Mouse (Mus musculus): ENCODE measurements around the gene Lgr4. TPM values are rescaled to one million over a fixed set of nuclear protein-coding genes. Genes with fewer than 3 reads are reported as not detected.

Gene Lgr4
- total and polyA plus RNA-seq, 3 experiments: 4.3 to 4.5 TPM; not detected in 1

DNA sequence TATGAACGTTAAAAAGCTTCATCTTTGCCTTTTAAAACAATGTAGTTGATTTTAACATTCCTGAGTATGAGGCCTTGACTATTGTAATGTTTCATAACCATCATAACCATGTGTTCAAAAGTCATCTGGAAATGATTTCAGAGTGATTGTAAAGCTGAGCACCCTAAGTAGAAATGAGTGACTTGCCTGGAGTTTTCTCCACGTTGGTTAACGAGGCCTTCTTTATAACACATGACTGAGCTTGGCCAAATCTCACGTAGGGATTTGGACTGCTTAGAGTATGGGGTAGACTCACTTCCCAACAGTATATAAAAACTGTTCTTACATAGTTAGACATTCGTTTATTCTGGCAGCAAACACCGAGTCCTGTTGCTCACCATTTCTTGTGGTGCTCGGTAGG, 55.5 kb downstream of the Lgr4 start:
- DNase-seq (ENCODE audit: low read depth, low spot score): no peak
- Histone ChIP-seq H3K27ac (ENCODE audit: control insufficient read depth, low read depth, low read length) (no peak overlapping the region), H3K9me3 (replicated peaks; ENCODE audit: insufficient read depth, low read length) (no peaks in the 10 kb centered on the region), H3K79me2 (ENCODE audit: control insufficient read depth, insufficient read depth, low read length, poor library complexity) (no peaks in the 10 kb centered on the region), H3K9ac (ENCODE audit: control insufficient read depth, low read depth, low read length, poor library complexity, severe bottlenecking) (no peak overlapping the region), H3K36me3 (ENCODE audit: control insufficient read depth in 1 of 2, insufficient read depth in 2 of 2, low read length in 2 of 2) (no peaks in the 10 kb centered on the region), H3K27me3 (ENCODE audit: control insufficient read depth in 1 of 2, insufficient read depth in 2 of 2, low read length in 2 of 2) (no peaks in the 10 kb centered on the region), H3K4me1 (ENCODE audit: control insufficient read depth in 1 of 2, insufficient read depth in 2 of 2, low read length in 2 of 2) (no peaks in the 10 kb centered on the region), H3K4me3 (ENCODE audit: control insufficient read depth in 1 of 2, insufficient read depth in 1 of 2, low read depth in 2 of 2, low read length in 2 of 2) (no peak overlapping the region)
- TF ChIP-seq GABPA (IDR thresholded peaks at IDR 0.05; ENCODE audit: low read depth, low read length) (no peak), KAT2A (conservative IDR thresholded peaks at IDR 0.05; ENCODE audit: low read depth, low read length) (no peak), POLR2AphosphoS5 (IDR thresholded peaks at IDR 0.05; ENCODE audit: borderline replicate concordance, low read depth, low read length) (no peak), CTCF (IDR thresholded peaks at IDR 0.05 in 2 of 3, conservative IDR thresholded peaks at IDR 0.05 in 1 of 3; ENCODE audit: control insufficient read depth in 1 of 3, insufficient read depth in 1 of 3, low read depth in 2 of 3, low read length in 3 of 3, poor library complexity in 1 of 3, severe bottlenecking in 1 of 3) (no peak), USF1 (IDR thresholded peaks at IDR 0.05; ENCODE audit: low read depth, low read length) (no peak), CHD1 (IDR thresholded peaks at IDR 0.05; ENCODE audit: low read depth, low read length) (no peak), ETS1 (IDR thresholded peaks at IDR 0.05; ENCODE audit: low read depth, low read length) (no peak), NRF1 (IDR thresholded peaks at IDR 0.05; ENCODE audit: insufficient read depth, low read depth, low read length, poor library complexity, severe bottlenecking) (no peak)

DNA sequence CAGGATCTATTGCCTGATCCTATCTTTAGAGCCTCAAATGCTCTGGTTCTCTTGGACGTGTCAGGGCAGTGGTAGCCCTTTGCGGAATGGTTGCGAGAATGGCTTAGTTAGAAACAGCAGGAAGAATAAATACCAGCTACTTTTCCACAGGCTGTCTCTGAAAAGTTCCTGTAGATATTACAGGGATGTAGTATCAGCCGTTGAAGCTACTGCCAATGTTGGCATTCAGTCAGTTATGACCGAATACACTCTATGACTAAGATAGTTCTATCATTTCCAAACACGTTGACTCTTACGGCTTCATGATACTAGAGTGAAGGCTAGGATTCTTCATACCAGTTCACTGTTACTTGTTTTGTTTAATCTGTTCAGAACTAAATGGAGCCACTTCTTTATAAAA, 57.4 kb downstream of the Lgr4 start:
- no peaks in the 10 kb centered on the region for H3K79me2 ChIP-seq (ENCODE audit: control insufficient read depth, insufficient read depth, low read length, poor library complexity)
- no peak overlapping the region for H3K9ac ChIP-seq (ENCODE audit: control insufficient read depth, low read depth, low read length, poor library complexity, severe bottlenecking)
- no peaks in the 10 kb centered on the region for H3K9me3 ChIP-seq (replicated peaks; ENCODE audit: insufficient read depth, low read length)
- DNase-seq (ENCODE audit: low read depth, low spot score): no peak
- peaks cover 3% of the 10 kb centered on the region in 2 experiments; a peak in 2 of 4 replicates for H3K4me1 ChIP-seq (ENCODE audit: control insufficient read depth in 1 of 2, insufficient read depth in 2 of 2, low read length in 2 of 2)
- TF ChIP-seq ZNF384 (IDR thresholded peaks at IDR 0.05; ENCODE audit: low read depth, low read length) (no peak), USF1 (IDR thresholded peaks at IDR 0.05; ENCODE audit: low read depth, low read length) (no peak), TBP (IDR thresholded peaks at IDR 0.05; ENCODE audit: low read depth, low read length) (no peak), SIN3A (IDR thresholded peaks at IDR 0.05; ENCODE audit: low read length) (no peak), POLR2AphosphoS5 (IDR thresholded peaks at IDR 0.05; ENCODE audit: borderline replicate concordance, low read depth, low read length) (no peak), MAFK (IDR thresholded peaks at IDR 0.05; ENCODE audit: borderline replicate concordance, low read depth, low read length) (no peak)
- peaks cover 0 to 6% of the 10 kb centered on the region in 2 experiments; a peak in 2 of 4 replicates for H3K36me3 ChIP-seq (ENCODE audit: control insufficient read depth in 1 of 2, insufficient read depth in 2 of 2, low read length in 2 of 2)
- H3K27ac ChIP-seq (ENCODE audit: control insufficient read depth, low read depth, low read length): no peak overlapping the region
- no peak overlapping the region for H3K4me3 ChIP-seq (ENCODE audit: control insufficient read depth in 1 of 2, insufficient read depth in 1 of 2, low read depth in 2 of 2, low read length in 2 of 2)
- no peaks in the 10 kb centered on the region for H3K27me3 ChIP-seq (ENCODE audit: control insufficient read depth in 1 of 2, insufficient read depth in 2 of 2, low read length in 2 of 2)

- no peak for TF ChIP-seq POLR2AphosphoS2 (IDR thresholded peaks at IDR 0.05; ENCODE audit: low read length)
- TF ChIP-seq MAX (IDR thresholded peaks at IDR 0.05; ENCODE audit: low read length): no peak
- TF ChIP-seq ZMIZ1 (IDR thresholded peaks at IDR 0.05; ENCODE audit: low read depth, low read length): no peak
- no peak for TF ChIP-seq CHD1 (IDR thresholded peaks at IDR 0.05; ENCODE audit: low read depth, low read length)
- TF ChIP-seq MYB (IDR thresholded peaks at IDR 0.05; ENCODE audit: low read depth, low read length): no peak
- no peak for TF ChIP-seq TBP (IDR thresholded peaks at IDR 0.05; ENCODE audit: low read depth, low read length)
- no peak for TF ChIP-seq TCF12 (IDR thresholded peaks at IDR 0.05; ENCODE audit: low read depth, low read length)
- no peak for TF ChIP-seq MAFK (IDR thresholded peaks at IDR 0.05; ENCODE audit: borderline replicate concordance, low read depth, low read length)
- no peak for TF ChIP-seq GATA1 (IDR thresholded peaks at IDR 0.05; ENCODE audit: low read depth, low read length)
- no peak for TF ChIP-seq CTCF (IDR thresholded peaks at IDR 0.05 in 2 of 3, conservative IDR thresholded peaks at IDR 0.05 in 1 of 3; ENCODE audit: control insufficient read depth in 1 of 3, insufficient read depth in 1 of 3, low read depth in 2 of 3, low read length in 3 of 3, poor library complexity in 1 of 3, severe bottlenecking in 1 of 3)
- TF ChIP-seq HCFC1 (IDR thresholded peaks at IDR 0.05; ENCODE audit: low read depth, low read length): no peak
- no peak for TF ChIP-seq CHD2 (IDR thresholded peaks at IDR 0.05; ENCODE audit: low read length)
- no peak for TF ChIP-seq BHLHE40 (IDR thresholded peaks at IDR 0.05; ENCODE audit: borderline replicate concordance, low read depth, low read length)
- no peak overlapping the region for H3K4me3 ChIP-seq (ENCODE audit: control insufficient read depth in 1 of 2, insufficient read depth in 1 of 2, low read depth in 2 of 2, low read length in 2 of 2)
- H3K4me1 ChIP-seq (ENCODE audit: control insufficient read depth in 1 of 2, insufficient read depth in 2 of 2, low read length in 2 of 2): peaks cover 3 to 6% of the 10 kb centered on the region in 2 experiments; a peak in 2 of 4 replicates
- no peak for DNase-seq (ENCODE audit: low read depth, low spot score)
- H3K27me3 ChIP-seq (ENCODE audit: control insufficient read depth in 1 of 2, insufficient read depth in 2 of 2, low read length in 2 of 2): no peaks in the 10 kb centered on the region
- H3K9ac ChIP-seq (ENCODE audit: control insufficient read depth, low read depth, low read length, poor library complexity, severe bottlenecking): no peak overlapping the region
- peaks cover 0 to 6% of the 10 kb centered on the region in 2 experiments; a peak in 2 of 4 replicates for H3K36me3 ChIP-seq (ENCODE audit: control insufficient read depth in 1 of 2, insufficient read depth in 2 of 2, low read length in 2 of 2)
- H3K9me3 ChIP-seq (replicated peaks; ENCODE audit: insufficient read depth, low read length): no peaks in the 10 kb centered on the region
- no peaks in the 10 kb centered on the region for H3K79me2 ChIP-seq (ENCODE audit: control insufficient read depth, insufficient read depth, low read length, poor library complexity)
- no peak overlapping the region for H3K27ac ChIP-seq (ENCODE audit: control insufficient read depth, low read depth, low read length)
These were observed 58.7 kb downstream of the Lgr4 start for GRCm38 (mm10) chr2:109976181-109976580.

Measured in MEL (cell line).